Comparison of ENCODE assay signal across 9 mouse cellular contexts in genomic region chr2:162682674-162683073, GRCm38 (mm10). TPM values are rescaled to one million over a fixed set of nuclear protein-coding genes. Genes with fewer than 3 reads are reported as not detected.
A peak's percentile ranks its signal among the peaks of the same experiment; 100 is the strongest.
DNase-seq lines count a peak whose midpoint lies in the region; ATAC-seq lines count a peak whose summit lies in the region.
"Had no signal": no experiment of that assay in that cellular context is flagged by ENCODE, and none has a peak within 500 bp of the region (broad histone marks: within the 10 kb centered on the region; RNA-seq: fewer than 3 reads in every experiment).

No protein-coding gene starts in this region.

- intact Hi-C loops in left cerebral cortex, postnatal 4 days (cut with DNase I): no loop called here

- no peak overlapping the region for H3K4me2 ChIP-seq in intestine, embryonic 15.5 days (replicated peaks)
- H3K4me2 ChIP-seq: stomach, embryonic 15.5 days had no signal

- H3K27me3 ChIP-seq in intestine, embryonic 15.5 days (replicated peaks): no peaks in the 10 kb centered on the region
- H3K27me3 ChIP-seq: stomach, embryonic 15.5 days had no signal

- DNase-seq in layer of hippocampus, adult 11-12 months (ENCODE audit: low spot score): peak; percentile 61
- no peak for DNase-seq in layer of hippocampus, adult 9-11 months
- DNase-seq in NIH3T3 (ENCODE audit: low read depth): peak; percentile 44
- DNase-seq in cerebellum, adult 9-11 months: peak; percentile 27
- peak; percentile 41 for DNase-seq in left cerebral cortex, postnatal 4 days
- DNase-seq in retina, postnatal 1 day: peak; percentile 68

- ATAC-seq in intestine, embryonic 15.5 days: peak; percentile 25; the same call in 1 of the 2 replicates
- ATAC-seq in erythroblast, adult 5-6 weeks (replicated peaks; ENCODE audit: low FRiP score, poor library complexity, severe bottlenecking): no peak

- H3K4me1 ChIP-seq in intestine, embryonic 15.5 days (replicated peaks): no peaks in the 10 kb centered on the region
- H3K4me1 ChIP-seq: stomach, embryonic 15.5 days had no signal

- no peak overlapping the region for H3K4me3 ChIP-seq in intestine, embryonic 15.5 days (replicated peaks)
- H3K4me3 ChIP-seq: stomach, embryonic 15.5 days had no signal

- no peaks in the 10 kb centered on the region for H3K9me3 ChIP-seq in intestine, embryonic 15.5 days
- H3K9me3 ChIP-seq: stomach, embryonic 15.5 days had no signal

- H3K36me3 ChIP-seq in intestine, embryonic 15.5 days: no peaks in the 10 kb centered on the region
- H3K36me3 ChIP-seq: stomach, embryonic 15.5 days had no signal

- H3K27ac ChIP-seq in intestine, embryonic 15.5 days: no peak overlapping the region
- H3K27ac ChIP-seq: stomach, embryonic 15.5 days had no signal

- WGBS in intestine, embryonic 15.5 days: 12% methylated on average over 6 of the region's 6 CpGs

- H3K9ac ChIP-seq in intestine, embryonic 15.5 days: no peak overlapping the region
- H3K9ac ChIP-seq: stomach, embryonic 15.5 days had no signal

RNA-seq across cellular contexts. Expression of gene Ptprt, which starts 21.7 kb away (rescaled TPM):
- 0.99 and 1.2 TPM in 2 replicates for polyA plus RNA-seq in intestine, embryonic 15.5 days (2015; fragmentation: Nextera tagmentation; extraction: Ambion mirVana)
- 10 to 100 TPM; 81.3 to 88.0 TPM for total RNA-seq in left cerebral cortex, postnatal 4 days (2021)
- not detected in 2 replicates for total RNA-seq in erythroblast, adult 5-6 weeks (2015; ENCODE audit: low replicate concordance)
- under 0.01 TPM in 1 of 2 replicates, not detected in the other for total RNA-seq in erythroblast, adult 5-6 weeks (2017; ENCODE audit: low replicate concordance)

Comparison
In these comparisons a context has a peak if more than half of its experiments do, and no peak if none do; other contexts are left out.
1. RNA of gene Ptprt, which starts 21.7 kb away (total RNA-seq): 81.3 to 88.0 TPM in left cerebral cortex, postnatal 4 days; under 0.01 TPM in erythroblast, adult 5-6 weeks; every median in the first group is over 10 times any median in the second.